Mouse (Mus musculus): ENCODE measurements around the gene Slc24a4. TPM values are rescaled to one million over a fixed set of nuclear protein-coding genes. Genes with fewer than 3 reads are reported as not detected.
"Not testable (repeated sequence)": the region's sequence is repeated elsewhere in the genome, so short reads cannot be mapped to it uniquely, and the experiment has no call there.

Gene Slc24a4
- total RNA-seq, 2 experiments from 2014 or later, result 1.5 to 2.2 TPM

DNA sequence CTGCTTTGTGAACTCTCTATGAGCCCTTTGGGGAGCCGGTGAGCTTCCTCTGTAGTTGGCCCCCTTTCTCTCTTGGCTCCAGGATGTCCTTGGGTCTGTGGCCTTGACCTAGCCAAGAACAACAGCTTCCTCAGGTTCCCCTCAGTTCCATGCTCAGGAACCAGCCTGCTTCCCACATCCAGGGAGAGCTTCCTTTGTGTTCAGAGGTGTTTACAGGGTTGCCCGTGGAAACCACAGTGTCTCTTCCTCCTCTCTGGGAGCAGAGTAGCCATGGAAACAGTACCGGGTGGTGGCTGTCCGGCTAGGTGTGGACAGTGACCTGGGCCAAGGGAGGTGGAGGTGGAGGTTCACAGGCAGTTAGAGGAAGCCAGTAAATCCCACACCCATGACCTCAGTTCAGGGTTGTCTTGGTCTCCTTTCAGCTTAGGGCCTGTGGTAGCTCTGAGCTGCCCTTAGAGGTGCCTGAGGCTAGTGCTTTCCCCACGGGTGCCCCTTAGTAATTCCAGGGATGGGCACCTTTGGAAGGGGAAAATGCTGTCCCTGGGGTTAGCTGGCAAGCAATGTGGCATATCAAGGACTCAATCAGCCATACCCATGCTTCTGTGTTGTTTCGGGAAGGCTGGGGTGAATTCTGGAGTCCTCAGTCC is 113.7 kb downstream of the Slc24a4 start:
- peak; percentile 58 for DNase-seq (ENCODE audit: low spot score)
- intact Hi-C loops (cut with DNase I), result no loop called here

DNA sequence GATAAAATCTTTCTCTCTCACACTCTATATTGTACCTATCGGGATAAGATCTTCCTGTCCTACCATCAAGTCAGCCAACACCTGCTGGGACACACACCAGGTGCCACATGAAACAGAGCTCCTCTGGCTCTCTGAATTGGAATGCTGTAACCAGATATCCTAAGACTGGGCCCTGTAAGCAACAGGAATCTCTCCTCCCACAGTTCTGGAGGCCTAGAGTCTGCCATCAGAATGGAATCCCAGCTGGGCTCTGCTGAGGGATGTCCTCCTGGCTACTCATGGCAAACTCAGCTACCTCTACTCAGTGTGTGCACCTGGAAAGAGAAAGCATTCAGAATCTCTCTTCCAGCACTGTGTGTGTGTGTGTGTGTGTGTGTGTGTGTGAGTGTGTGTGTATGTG is 115.4 kb downstream of the Slc24a4 start:
- intact Hi-C loops (cut with DNase I), result no loop called here
- no peak for DNase-seq (ENCODE audit: low spot score)

DNA sequence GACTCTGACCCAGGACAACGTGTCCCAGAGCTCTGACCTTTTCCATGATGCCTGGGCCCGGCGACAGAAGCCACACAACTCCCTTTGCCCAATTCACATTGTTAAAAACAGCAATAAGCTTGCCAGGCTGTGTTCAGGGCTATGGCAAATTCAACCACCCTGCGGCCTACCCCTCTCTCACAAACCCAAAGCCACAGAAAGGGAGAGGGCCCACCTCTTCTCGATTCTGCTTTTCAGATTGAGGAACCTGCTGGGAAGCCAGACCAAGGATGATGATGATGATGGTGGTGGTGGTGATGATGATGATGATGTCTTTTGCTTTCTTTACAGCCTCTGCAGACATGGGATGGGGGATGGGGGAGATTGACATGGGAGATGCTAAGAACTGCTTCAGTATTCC is 117.7 kb downstream of the Slc24a4 start:
- intact Hi-C loops (cut with DNase I), result no loop called here
- DNase-seq (ENCODE audit: low spot score), result no peak

DNA sequence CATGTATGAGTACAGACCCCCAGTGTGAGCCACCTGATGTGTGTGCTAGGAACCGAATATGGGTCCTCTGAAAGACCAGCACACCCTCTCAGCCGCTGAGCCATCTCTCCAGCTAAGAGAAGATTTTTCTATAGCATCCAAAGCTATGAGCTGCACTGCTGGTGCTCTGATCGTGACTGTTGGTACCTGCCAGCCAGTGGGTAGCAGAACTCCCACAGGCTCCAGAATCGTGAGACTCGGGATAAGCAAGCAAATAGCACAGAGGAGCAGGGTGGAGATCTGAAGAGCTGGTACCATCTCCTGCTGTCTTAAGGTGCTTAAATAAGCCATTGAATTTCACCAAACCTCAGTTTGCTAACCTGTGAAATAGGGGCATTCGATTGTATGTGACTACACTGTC is 119.6 kb downstream of the Slc24a4 start:
- intact Hi-C loops (cut with DNase I), result no loop called here
- DNase-seq (ENCODE audit: low spot score), result no peak

DNA sequence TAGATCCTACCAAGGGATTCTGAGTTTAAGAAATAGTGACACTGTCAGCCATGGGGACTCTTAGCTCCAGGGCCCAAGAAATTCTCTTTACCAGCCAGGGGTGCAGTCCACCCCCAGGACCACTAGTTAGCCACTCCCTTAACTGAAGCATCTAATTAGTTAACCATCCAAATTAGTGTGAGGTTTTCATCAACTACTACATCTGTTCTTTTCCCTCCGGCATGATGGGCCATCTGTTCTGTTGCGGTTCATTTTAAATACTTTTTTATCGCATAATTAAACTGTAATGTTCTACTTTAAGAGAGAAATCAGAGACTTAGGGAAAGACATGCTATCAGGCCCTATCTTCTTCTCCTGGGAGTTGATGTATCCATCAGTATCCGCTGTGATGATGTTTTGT is 121.8 kb downstream of the Slc24a4 start:
- intact Hi-C loops (cut with DNase I), result loop anchor here (5.0 kb wide), 2 partner anchors 92 to 212 kb away; no protein-coding TSS in a partner anchor
- DNase-seq (ENCODE audit: low spot score), result no peak

DNA sequence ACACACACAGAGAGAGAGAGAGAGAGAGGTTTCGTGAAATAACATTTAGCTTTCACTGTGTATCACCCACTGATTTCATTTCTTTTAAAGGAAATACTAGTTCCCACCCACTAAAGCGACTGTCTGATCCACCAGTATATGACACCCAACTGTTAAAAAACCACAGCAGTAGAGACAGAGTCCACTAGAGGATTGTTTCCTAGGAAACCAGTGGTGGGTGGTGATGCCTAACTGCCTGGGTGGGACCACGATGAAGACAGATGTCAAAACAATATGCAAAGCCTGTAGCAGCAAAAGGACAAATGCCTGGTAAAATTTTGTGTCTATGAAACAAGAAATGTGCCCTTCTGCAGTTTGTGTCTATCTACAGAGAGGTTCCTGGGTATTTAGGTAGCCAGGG is 122.5 kb downstream of the Slc24a4 start:
- intact Hi-C loops (cut with DNase I), result loop anchor here (5.0 kb wide), 2 partner anchors 91 to 211 kb away; no protein-coding TSS in a partner anchor

DNA sequence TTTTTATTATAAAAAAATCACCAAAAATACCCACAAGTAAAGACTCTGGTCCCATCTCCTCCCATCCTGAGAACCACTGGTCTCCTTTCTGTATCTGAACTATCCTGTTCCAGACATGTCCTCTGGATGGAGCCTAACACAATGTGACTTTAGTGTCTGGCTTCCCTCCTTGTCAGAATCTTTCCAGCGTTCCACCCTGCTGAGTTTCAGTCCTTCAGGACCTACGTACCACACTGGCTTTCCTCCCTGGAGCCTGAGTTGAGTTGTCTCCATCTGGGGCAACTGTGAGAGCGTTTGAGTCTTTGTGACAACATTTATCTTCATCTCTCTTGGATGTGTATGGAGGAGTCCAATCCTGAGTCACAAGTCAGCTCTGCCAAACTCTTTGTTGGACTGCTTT is 123.5 kb downstream of the Slc24a4 start:
- intact Hi-C loops (cut with DNase I), result loop anchor here (5.0 kb wide), 2 partner anchors 90 to 210 kb away; no protein-coding TSS in a partner anchor
- no peak for DNase-seq (ENCODE audit: low spot score)

More for the DNA sequence above, 122.5 kb downstream of the Slc24a4 start:
- DNase-seq (ENCODE audit: low spot score), result no peak

DNA sequence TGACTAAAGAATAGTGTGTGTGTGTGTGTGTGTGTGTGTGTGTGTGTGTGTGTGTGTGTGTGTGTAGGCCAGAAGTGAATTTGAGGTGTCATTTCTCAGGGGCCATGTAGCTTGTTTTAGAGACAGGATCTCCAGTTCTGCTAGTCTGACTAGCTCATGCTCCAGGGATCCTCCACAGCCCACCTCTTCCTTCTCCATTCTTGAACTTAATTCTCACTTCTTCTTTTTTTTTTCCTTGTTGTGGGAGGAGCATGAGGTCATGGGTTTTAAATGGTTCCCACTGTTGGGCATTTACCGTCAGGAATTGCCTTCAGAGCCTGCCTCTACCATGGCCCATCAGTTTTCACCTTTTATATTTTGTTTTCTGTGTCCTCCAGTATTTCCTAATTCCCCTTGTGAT is 124.0 kb downstream of the Slc24a4 start:
- no peak for DNase-seq (ENCODE audit: low spot score)
- intact Hi-C loops (cut with DNase I), result loop anchor here (5.0 kb wide), 2 partner anchors 90 to 210 kb away; no protein-coding TSS in a partner anchor

DNA sequence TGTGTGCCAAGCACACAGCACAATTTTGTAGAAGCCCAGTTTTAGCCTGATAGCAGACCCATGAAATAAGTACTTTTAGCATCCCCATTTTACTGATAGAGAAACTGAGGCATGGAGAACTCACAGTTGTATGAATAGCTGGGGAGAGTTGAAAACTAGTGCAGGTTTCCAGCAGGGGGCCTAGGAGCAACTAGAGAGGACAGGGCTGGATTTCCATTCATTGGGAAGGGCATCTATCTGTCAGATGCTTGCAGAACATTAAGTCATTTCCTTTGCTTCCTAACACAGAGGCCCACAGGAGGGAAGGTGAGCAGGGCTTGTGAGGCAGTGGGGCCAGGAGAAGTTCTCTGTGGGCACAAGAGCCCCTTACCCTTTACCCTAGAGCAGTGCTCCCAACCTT is 126.5 kb downstream of the Slc24a4 start:
- DNase-seq (ENCODE audit: low spot score), result no peak

DNA sequence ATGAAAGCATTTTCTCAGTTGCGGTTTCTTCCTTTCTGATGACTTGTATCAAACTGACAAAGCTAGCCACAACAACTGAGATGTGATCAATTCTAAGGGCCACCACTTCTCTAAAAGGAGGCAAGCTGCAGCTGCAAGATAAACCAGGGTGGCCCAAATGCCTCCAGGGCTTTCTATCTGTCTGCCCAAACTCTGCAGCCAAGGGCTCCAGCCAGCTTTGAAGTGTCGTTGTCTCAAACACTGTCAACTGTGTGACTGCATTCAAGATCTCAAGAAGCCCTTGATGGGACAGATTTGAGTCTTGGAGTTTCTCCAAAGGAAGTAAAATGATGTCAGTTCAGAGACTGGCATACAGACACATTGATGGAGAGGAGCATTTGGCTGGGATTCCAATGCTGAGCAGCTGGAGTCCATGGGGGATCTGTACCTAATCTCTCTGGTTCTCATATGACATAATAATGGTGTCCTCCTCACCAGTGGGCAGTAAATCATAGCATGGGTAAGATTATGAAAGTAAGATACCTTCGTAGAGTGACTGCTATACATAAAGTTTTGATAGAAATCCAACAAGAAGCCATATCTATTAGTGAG is 130.1 kb downstream of the Slc24a4 start:
- no peak for DNase-seq (ENCODE audit: low spot score)
- intact Hi-C loops (cut with DNase I), result no loop called here

More for the DNA sequence above, 126.5 kb downstream of the Slc24a4 start:
- intact Hi-C loops (cut with DNase I), result loop anchor here (2.0 kb wide), 1 partner anchor 132 kb away; no protein-coding TSS in a partner anchor

DNA sequence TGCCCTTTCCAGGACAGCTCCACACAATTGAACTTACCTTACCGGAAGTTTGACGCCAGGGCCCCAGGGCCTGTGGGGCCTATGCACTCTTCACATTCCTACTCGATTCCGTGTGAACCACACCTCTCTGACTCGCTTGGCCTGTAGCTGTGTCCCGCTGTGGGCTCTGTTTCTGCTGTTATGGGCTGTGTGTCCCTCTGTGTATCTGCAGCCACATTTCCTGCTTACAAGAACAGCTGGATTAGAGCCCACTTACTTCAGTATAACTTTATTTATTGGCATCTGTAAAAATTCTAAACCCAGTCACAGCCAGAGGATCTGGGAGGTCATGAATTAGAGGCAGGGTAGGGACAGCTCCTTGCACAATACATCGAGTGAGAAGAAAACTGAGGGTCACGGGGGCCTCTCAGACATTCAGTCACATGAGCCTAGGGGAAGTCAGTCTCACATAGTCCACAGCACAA is 133.4 kb downstream of the Slc24a4 start:
- intact Hi-C loops (cut with DNase I), result no loop called here

DNA sequence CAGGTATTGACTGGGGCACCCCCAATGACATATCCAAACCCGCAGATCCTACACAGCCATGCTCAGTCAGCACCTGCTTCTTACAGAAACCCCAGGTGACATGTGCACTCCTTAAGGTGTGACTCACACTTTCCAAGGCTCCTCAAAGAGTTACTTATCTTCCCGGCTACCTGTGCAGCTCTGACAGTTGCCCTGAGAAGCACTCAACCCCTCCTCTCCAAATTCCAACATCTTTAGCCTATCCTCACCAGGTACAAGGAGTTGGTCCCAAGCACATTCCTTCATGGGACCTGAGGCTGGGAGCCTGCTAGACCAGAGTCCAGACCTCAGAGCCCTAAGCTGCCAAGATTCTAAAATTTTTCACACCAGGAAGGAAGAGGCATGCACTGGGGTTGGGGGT is 134.3 kb downstream of the Slc24a4 start:
- no peak for DNase-seq (ENCODE audit: low spot score)

More for the DNA sequence above, 133.4 kb downstream of the Slc24a4 start:
- DNase-seq (ENCODE audit: low spot score), result no peak

DNA sequence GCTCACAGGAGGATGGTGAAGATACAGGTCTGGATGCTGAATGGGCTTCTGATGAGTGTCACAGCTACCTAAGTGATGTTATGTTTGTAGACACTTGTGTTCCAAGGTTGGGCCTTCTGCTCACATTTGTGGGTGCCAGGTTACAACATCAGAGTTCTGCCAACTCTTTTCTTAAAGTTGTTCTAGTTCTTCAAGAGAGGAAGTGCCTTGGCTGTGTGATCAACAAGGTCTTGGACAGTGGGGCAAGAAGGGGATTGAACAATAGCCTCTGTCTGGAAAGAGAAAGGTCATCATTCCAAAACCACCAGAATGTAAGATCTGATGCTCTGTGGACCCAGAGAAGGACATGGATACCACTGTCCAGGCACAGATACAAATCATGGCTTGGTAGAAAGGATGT is 134.7 kb downstream of the Slc24a4 start:
- no peak for DNase-seq (ENCODE audit: low spot score)
- intact Hi-C loops (cut with DNase I), result no loop called here

More for the DNA sequence above, 134.3 kb downstream of the Slc24a4 start:
- intact Hi-C loops (cut with DNase I), result no loop called here

DNA sequence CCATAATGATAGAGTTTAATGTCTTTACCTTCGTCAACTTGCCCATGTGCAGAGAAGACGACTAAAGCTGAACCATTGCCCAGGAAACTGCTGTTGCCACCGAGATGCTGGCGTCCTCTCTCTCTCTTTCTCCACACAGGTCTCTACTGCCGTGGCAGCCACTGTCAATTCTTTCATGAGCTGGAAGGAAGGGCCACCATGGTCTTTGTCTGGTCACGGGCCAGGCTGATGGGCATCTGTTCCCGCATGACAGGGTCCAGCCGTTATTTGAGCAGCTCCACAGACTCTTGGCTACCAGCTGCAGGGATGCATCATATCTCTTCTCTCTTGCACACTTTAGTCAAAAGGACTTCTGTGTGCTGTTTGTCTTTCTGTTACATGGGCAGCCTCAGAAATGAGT is 137.9 kb downstream of the Slc24a4 start:
- intact Hi-C loops (cut with DNase I), result no loop called here
- DNase-seq (ENCODE audit: low spot score), result no peak

DNA sequence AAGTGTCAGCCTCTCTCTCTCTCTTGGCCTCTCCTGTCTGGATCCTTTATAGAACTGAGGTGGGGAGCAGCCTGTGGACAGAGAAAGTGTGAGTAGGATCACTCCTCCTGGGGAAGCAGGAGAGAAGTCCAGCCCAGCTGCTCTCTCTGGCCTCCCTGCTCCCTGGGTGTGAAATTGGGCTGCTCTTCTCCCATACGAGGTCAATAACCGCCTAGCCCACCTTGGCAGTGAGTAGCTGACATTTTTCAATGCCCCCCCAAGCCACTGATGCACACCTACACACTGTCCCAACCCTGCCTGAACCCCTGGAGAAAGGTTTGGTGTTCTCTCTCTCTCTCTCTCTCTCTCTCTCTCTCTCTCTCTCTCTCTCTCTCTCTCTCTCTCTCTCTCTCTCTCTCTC is 140.6 kb downstream of the Slc24a4 start:
- intact Hi-C loops (cut with DNase I), result no loop called here
- DNase-seq (ENCODE audit: low spot score), result no peak

DNA sequence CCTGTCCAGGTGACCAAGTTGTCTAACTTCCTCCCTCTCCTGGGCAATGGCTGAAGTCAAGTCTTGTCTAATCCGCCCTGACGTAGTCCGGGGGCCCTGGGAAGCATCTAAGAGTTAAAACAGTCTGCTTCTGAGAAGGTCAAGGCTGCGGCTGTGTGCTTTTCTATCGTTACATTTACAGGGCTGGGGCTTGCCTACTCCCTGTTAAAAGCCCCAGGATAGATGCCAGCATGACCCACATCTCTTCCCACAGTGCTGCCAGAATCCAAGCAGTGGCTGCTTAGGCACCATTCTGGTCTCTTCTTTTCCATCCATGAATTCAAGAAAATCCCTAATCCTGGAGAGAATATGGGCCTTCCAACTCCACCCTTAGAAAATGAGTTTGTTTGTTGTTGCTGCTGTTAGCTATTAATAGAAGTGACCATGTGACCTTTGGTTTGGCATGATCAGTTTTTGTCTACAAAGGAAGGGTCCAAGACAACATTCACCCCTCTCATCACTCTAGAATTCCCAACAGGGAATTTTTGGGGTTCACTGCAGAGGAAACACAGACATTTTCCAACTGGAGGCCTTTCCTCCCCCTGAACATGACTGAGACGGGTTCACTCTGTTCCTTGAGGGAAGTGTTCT is 142.4 kb downstream of the Slc24a4 start:
- intact Hi-C loops (cut with DNase I), result no loop called here

DNA sequence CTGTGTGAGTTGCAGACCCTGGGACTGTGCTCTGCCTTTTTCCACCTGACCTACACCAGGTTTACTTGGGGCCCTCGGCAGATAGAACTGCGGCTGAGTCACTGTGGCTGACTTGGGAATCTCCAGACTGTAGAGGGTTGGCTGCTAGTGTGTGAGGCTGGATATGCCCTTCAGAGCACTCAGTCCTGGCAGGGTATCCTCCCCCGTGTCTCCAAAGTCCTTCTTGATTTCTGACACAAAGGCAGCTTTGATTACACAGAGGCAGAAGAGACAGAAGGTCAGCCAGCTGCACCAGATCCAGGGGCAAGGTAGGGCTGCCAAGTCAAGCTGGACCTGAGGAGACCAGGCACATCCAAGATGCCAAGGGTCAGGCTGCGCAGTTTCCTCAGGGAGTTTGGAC is 142.9 kb downstream of the Slc24a4 start:
- DNase-seq (ENCODE audit: low spot score), result peak; percentile 42
- intact Hi-C loops (cut with DNase I), result no loop called here

More for the DNA sequence above, 142.4 kb downstream of the Slc24a4 start:
- no peak for DNase-seq (ENCODE audit: low spot score)

DNA sequence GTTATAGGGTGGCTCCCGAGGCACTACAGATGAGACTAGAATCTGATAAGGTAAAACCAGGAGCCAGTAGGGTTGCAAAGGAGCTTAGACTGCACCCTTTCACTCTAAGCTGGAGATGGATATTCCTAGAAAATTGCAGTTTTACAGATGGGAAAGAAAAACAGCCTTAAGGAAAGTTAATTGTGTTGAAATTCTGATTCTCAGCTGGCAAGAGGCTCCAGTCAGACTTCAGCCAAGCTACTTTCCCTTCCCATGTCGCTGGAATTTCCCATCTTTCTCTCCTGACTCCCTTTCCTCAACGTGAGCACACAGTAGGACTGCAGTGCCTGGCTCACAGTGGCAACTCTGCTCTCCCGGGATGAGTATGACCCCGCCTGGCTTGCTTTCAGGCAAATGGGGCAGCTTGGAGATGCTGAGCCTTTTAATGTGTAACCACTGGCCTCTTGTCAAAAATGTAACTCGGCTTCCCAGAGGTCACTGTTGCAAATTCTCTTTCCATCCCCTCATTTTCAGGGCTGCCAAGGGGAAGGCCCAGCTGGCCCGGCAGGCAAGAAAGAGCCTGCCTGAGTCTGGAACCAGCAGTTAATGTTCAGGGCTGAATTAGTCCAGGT is 147.4 kb downstream of the Slc24a4 start:
- intact Hi-C loops (cut with DNase I), result no loop called here
- DNase-seq (ENCODE audit: low spot score), result peak; percentile 60

DNA sequence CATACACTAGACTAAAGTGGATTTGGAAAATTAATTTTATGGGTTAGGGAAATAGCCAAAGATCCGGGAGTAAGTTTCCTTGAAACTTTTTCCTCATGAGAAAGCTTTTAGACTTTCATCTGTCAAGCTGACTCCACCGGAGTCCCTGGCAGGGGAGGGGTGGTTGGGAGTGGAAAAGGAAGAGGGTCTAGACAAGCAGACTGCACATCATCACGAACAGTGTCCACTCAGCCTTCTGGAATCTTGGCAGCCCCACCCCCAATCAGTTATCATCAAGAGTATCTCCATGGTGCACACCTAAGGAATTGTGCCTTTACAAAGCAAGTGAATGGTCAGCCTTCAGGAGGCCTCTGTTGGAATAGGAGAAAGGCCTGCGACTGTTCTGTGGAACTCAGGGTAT is 151.8 kb downstream of the Slc24a4 start:
- DNase-seq (ENCODE audit: low spot score); intact Hi-C loops (cut with DNase I): not testable (repeated sequence)

DNA sequence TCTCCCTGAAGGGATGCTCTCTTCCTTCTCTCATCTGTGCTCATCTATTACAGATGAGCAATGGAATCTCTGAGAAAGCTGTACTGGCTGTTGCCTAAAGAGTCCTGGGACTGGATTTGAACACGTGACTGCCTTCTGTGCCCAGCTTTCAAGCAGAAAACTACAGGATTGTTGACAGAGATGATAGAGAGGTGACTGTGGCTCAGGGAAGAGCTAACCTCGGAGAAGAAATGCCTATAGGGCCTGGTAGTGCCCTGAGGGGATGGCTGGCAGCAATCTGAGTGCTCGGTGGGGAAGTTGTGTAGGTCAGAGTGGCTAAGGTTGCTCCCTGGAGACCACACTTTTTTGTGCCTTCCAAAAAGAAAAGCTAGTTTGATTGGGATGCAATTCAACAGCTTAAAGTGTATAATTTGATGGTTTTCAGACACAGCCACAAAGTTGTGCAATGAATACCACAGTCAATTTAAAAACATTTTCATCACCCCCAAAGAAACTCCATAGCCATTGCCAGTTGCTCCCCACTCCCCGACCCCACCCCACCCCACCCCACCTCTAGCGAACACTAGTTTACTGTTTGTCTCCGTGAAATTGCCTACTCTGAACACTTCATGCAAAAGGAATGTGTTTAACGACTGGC is 152.5 kb downstream of the Slc24a4 start:
- intact Hi-C loops (cut with DNase I), result no loop called here
- no peak for DNase-seq (ENCODE audit: low spot score)

Measured in heart, postnatal 25 days (tissue).